17 mouse cellular contexts compared by ENCODE assay signal in the genomic region with DNA sequence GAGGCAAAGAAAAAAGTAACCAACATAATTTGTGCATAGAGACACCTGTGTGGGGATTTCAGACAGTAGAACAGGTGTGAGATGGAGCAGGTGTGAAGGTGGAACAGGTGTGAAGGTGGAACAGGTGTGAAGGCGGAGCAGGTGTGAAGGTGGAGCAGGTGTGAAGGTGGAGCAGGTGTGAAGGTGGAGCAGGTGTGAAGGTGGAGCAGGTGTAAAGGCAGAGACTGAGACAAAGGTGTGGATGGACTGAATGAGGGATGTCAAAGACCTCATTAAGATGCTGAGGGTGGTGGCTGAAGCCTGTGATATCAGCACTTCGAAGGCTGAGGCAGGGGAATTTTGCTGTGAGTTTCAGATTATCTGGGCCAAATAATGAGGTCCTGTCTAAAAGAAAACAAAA. TPM values are rescaled to one million over a fixed set of nuclear protein-coding genes. Genes with fewer than 3 reads are reported as not detected.
"Had no signal": no experiment of that assay in that cellular context is flagged by ENCODE, and none has a peak within 500 bp of the region (broad histone marks: within the 10 kb centered on the region; RNA-seq: fewer than 3 reads in every experiment).

No protein-coding gene starts in this region.

- H3K27ac ChIP-seq: neural tube, embryonic 13.5 days; neural tube, embryonic 15.5 days; stomach, embryonic 15.5 days; stomach, postnatal 0 days had no signal

- H3K36me3 ChIP-seq: neural tube, embryonic 13.5 days; neural tube, embryonic 15.5 days; stomach, embryonic 15.5 days had no signal

- DNase-seq: retina, postnatal 1 day; right cerebral cortex, adult 18-20 months; right cerebral cortex, postnatal 14 days; right cerebral cortex, postnatal 25 days; right cerebral cortex, postnatal 4 days; spleen, adult 18-20 months; thymus, adult 18-20 months; thymus, adult 2 months; thymus, postnatal 14 days; thymus, postnatal 25 days; thymus, postnatal 36 days; thymus, postnatal 4 days had no signal

- H3K9ac ChIP-seq: neural tube, embryonic 13.5 days; neural tube, embryonic 15.5 days; stomach, embryonic 15.5 days had no signal

- H3K4me3 ChIP-seq: neural tube, embryonic 13.5 days; neural tube, embryonic 15.5 days; stomach, embryonic 15.5 days had no signal

- H3K9me3 ChIP-seq: neural tube, embryonic 13.5 days; neural tube, embryonic 15.5 days; stomach, embryonic 15.5 days had no signal

- H3K27me3 ChIP-seq: neural tube, embryonic 13.5 days; neural tube, embryonic 15.5 days; stomach, embryonic 15.5 days had no signal

- H3K4me2 ChIP-seq: neural tube, embryonic 13.5 days; neural tube, embryonic 15.5 days; stomach, embryonic 15.5 days had no signal

- H3K4me1 ChIP-seq: neural tube, embryonic 13.5 days; neural tube, embryonic 15.5 days; stomach, embryonic 15.5 days had no signal

RNA-seq across cellular contexts. Expression of gene Kcnj12, which starts 59.3 kb away (rescaled TPM):
- total RNA-seq: neutrophil, adult 5-6 weeks had no signal
